Mouse (Mus musculus): Measurements from ENCODE around the gene Rptn.

GRCm38 (mm10) chr3:93368171-93368570, 25.3 kb upstream of the Rptn start:
- TF ChIP-seq POLR2A (IDR thresholded peaks at IDR 0.05; ENCODE audit: low read depth, low read length) (no peak), CTCF (IDR thresholded peaks at IDR 0.05; ENCODE audit: extremely low read depth, insufficient read length, insufficient replicate concordance, low read depth, low read length) (no peak)
